Mouse (Mus musculus) central nervous system, embryonic 11.5 days (tissue): ENCODE measurements around the gene Ppan. TPM values are rescaled to one million over a fixed set of nuclear protein-coding genes. Genes with fewer than 3 reads are reported as not detected.

ENCODE experiments used
- polyA plus RNA-seq: library from polyadenylated mRNA; depleted of rRNA; stranded (reverse); fragments of >200 nt; gene quantifications from 2 replicates; pipeline ENCODE4 v1.2.3, GENCODE M21; 2012; rRNA removed

Gene Ppan
- polyA plus RNA-seq, result 93.6 and 97.4 TPM in 2 replicates

DNA sequence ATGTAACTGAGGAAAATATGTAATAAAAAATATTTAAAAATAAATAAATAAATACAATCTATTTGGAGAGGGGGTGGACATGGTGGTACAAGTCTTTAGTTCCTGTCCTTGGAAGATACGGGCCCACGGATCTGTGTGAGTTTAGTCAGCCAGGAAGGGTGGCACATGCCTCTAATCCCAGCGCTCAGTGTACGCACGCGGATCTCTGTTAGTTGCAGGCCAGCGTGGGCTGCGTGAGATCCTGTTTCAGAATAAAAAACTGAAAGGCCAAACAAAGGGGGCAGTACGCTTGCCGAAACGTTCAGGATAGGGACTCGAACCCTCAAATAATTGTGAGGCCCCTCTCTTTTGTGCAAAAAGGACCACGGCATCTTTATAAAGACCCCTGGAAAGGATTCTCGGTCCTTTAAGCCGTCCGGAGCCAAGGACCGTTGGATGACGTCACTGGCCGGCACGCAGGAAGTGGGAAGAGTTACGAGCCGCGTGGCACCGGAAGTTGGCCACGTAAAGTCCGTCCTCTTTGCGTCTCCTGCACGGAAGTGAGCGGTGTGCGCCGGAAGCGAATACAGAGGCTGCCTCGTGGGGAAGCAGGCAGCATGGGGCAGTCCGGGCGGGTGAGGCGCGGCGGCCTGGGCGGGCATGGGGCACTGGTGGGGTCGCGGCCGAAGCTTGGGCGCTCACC is at the start of gene Ppan:
Ppan (plus strand) TSS at position 472 of the 682 bp plus-strand sequence.

DNA sequence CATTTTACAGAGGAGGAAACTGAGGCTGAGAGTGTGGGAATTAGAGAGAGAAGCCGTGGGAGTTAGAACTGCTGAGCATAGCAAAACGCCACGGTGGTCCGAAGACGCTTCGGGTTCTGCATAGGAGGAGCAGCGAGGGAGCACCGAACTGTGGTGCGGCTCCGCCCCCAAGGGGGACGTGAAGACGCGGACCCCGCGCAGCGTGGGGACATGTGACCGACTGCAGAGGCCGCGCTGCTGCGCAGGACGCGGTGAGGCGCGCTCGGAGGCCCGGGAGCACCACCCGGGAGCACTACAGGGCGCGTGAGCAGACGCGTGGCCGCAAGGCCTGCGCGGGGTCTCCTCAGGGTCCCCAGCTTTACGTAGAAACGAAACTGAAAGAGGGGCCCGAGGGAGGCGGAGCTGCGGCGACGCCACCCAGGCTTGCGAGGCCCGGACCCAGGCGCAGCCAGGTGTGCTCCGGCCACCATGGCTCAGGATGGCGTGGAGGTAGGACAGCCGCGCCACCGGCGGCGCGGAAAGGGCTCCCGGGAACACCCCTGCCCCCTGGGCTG is 19.4 kb upstream of the Ppan start, which contains the start of gene A230050P20Rik:
A230050P20Rik (plus strand) TSS at position 195 of the 554 bp plus-strand sequence.

DNA sequence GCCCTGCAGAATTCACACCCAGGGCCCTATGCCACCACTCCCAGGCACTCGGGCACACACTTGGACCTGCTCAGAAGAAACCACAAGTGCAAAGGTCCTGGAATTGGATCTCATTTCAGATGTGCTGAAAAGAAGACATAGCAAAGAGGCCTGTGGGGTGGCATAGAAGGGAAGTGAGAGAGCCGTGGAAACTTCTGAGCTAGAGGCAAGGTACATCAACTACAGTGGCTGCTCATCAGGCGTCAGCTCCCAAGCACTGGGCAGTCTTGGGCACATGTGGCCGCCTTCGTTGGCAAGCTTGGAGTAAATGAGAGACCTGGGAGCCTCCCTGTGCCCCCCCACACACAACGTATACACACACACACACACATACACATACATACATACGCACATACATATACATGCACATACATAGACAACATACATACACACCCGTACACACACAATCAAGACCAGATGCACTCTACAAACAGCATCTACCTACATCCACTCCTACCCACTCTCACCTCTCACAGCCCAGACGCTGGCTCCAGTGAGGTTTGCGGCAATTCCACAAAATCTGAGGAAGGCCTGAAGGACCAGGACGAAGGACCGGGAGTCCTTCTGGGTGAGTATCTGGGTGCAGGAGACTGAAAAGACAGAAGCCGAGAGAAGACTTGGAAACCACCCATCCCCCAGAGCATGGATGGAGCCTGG is 8.7 kb upstream of the Ppan start, which contains the start of gene Angptl6:
Angptl6 (minus strand) TSS at position 631 of the 696 bp plus-strand sequence.

DNA sequence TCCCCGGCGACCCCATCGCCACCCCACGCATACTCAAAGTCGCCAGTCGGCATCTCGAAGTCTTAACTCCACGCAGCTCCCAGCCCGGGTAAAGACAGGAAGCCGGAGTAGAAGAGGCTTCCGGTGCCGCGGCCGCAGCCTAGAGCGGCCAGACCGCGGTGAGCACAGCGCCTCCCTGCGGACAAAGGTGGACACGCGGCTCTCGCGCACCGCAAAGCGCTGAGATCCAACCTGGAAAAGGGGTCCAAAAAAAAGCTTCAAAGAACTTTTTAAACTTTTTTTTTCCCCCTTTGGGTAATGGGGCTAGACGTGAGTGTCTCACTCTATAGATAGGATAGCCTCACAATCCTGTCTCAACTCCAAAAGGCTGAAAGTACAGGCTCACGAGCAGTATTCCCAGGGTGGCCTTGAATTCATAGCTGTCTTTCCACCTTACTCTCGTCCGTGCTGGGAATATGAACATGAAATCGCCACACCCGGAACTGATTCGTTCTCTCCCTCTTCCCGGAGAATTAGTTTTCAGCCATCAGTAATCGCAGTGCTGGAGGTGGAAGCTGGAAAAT is 10.6 kb downstream of the Ppan start, which contains the start of gene Eif3g:
Eif3g (minus strand) TSS at position 113 of the 563 bp plus-strand sequence.

Other genes starting within 250 kb of the Ppan start
- gene Ubl5, start 245.3 kb upstream of the Ppan start, polyA plus RNA-seq, result 356 and 496 TPM in 2 replicates
- gene Fbxl12, start 243.4 kb upstream of the Ppan start, polyA plus RNA-seq, result 23.0 and 30.5 TPM in 2 replicates
- gene Pin1, start 236.1 kb upstream of the Ppan start, polyA plus RNA-seq, result 21.5 and 33.5 TPM in 2 replicates
- gene Olfm2, start 141.8 kb upstream of the Ppan start, polyA plus RNA-seq, result 11.8 and 21.4 TPM in 2 replicates
- gene Col5a3, start 73.1 kb upstream of the Ppan start, polyA plus RNA-seq, result 0.58 and 0.86 TPM in 2 replicates
- not detected in 2 replicates for gene Rdh8, start 69.7 kb upstream of the Ppan start, polyA plus RNA-seq
- 3.6 and 3.9 TPM in 2 replicates for gene A230050P20Rik, start 19.5 kb upstream of the Ppan start, polyA plus RNA-seq
- gene Angptl6, start 8.4 kb upstream of the Ppan start, polyA plus RNA-seq, result 3.7 and 4.7 TPM in 2 replicates
- 194 and 216 TPM in 2 replicates for gene Eif3g, start 10.4 kb downstream of the Ppan start, polyA plus RNA-seq
- 119 and 139 TPM in 2 replicates for gene Dnmt1, start 71.7 kb downstream of the Ppan start, polyA plus RNA-seq
- 5.4 and 14.5 TPM in 2 replicates for gene S1pr2, start 88.6 kb downstream of the Ppan start, polyA plus RNA-seq
- 54.5 and 78.4 TPM in 2 replicates for gene Mrpl4, start 114.6 kb downstream of the Ppan start, polyA plus RNA-seq
- gene Icam1, start 127.8 kb downstream of the Ppan start, polyA plus RNA-seq, result 3.5 and 4.1 TPM in 2 replicates
- gene Icam4, start 141.2 kb downstream of the Ppan start, polyA plus RNA-seq, result 4.4 and 5.4 TPM in 2 replicates
- gene Icam5, start 143.9 kb downstream of the Ppan start, polyA plus RNA-seq, result 0.14 and 0.22 TPM in 2 replicates
- gene Zglp1, start 178.9 kb downstream of the Ppan start, polyA plus RNA-seq, result 1.4 and 1.8 TPM in 2 replicates
- gene Gm49373, start 184.9 kb downstream of the Ppan start, polyA plus RNA-seq, result 2.5 and 2.7 TPM in 2 replicates
- 61.0 and 83.1 TPM in 2 replicates for gene Fdx1l, start 185.4 kb downstream of the Ppan start, polyA plus RNA-seq
- gene Gm38431, start 203.8 kb downstream of the Ppan start, polyA plus RNA-seq, result 4.6 and 6.0 TPM in 2 replicates
- 67.6 and 85.0 TPM in 2 replicates for gene Raver1, start 203.8 kb downstream of the Ppan start, polyA plus RNA-seq
- gene Tyk2, start 243.1 kb downstream of the Ppan start, polyA plus RNA-seq, result 11.6 and 13.8 TPM in 2 replicates